Mouse (Mus musculus) macrophage (primary cell): ENCODE measurements around the gene Dennd2c. TPM values are rescaled to one million over a fixed set of nuclear protein-coding genes. Genes with fewer than 3 reads are reported as not detected.
A peak's percentile ranks its signal among the peaks of the same experiment; 100 is the strongest.
"Not testable (repeated sequence)": the region's sequence is repeated elsewhere in the genome, so short reads cannot be mapped to it uniquely, and the experiment has no call there.

Experiments
- H3K27ac ChIP-seq: fragments of 350-480 bp; formaldehyde crosslinking; 2 replicates; pipeline ENCODE4 v1.9.0; 2021
- H3K36me3 ChIP-seq: fragments of 350-480 bp; formaldehyde crosslinking; 2 replicates; pipeline ENCODE4 v1.9.0; 2021; ENCODE audit errors: inconsistent target
- H3K4me3 ChIP-seq: fragments of 350-480 bp; formaldehyde crosslinking; 2 replicates; pipeline ENCODE4 v1.9.0; 2021; ENCODE audit errors: inconsistent target
- H3K79me2 ChIP-seq: fragments of 350-480 bp; formaldehyde crosslinking; 2 replicates; pipeline ENCODE4 v1.9.0; 2021; ENCODE audit errors: inconsistent target
- WGBS: methylation state at CpG from one replicate; pipeline ENCODE4 v1.1.7; 2026; ENCODE audit warnings: inconsistent platforms; ENCODE audit not compliant: missing documents; 5-methylcytosine and 5-hydroxymethylcytosine counted together
- polyA plus RNA-seq: library from polyadenylated mRNA; stranded (reverse); fragments of 250-400 nt; gene quantifications from 3 replicates; pipeline ENCODE4 v1.2.4, GENCODE M21; 2018; ENCODE audit warnings: inconsistent platforms

The Dennd2c gene
- polyA plus RNA-seq, 1 experiment from 2014 or later, result 0.87 TPM

GRCm38 (mm10) chr3:103204445-103204844 is 102.0 kb downstream of the Dennd2c start:
- whole genome bisulfite sequencing, result 93% methylated on average over 3 of the region's 3 CpGs
- no peak overlapping the region for H3K4me3 ChIP-seq
- H3K36me3 ChIP-seq, result no peaks in the 10 kb centered on the region
- H3K27ac ChIP-seq, result no peak overlapping the region
- H3K79me2 ChIP-seq, result no peaks in the 10 kb centered on the region

- Histone ChIP-seq H3K36me3 (no peaks in the 10 kb centered on the region), H3K79me2 (no peaks in the 10 kb centered on the region), H3K27ac (peak overlapping the region; percentile 39), H3K4me3 (no peak overlapping the region)
- 23% methylated on average over 6 of the region's 6 CpGs for WGBS
These were observed 104.0 kb downstream of the Dennd2c start for GRCm38 (mm10) chr3:103206393-103206792.

GRCm38 (mm10) chr3:103207749-103208148 is 105.3 kb downstream of the Dennd2c start:
- Histone ChIP-seq H3K79me2 (no peaks in the 10 kb centered on the region), H3K27ac (peak overlapping the region; percentile 10; the same call in 1 of the 2 replicates), H3K4me3 (no peak overlapping the region), H3K36me3 (no peaks in the 10 kb centered on the region)
- 91% methylated on average over 5 of the region's 5 CpGs for WGBS

- Histone ChIP-seq H3K36me3 (no peaks in the 10 kb centered on the region), H3K4me3 (no peak overlapping the region), H3K79me2 (no peaks in the 10 kb centered on the region), H3K27ac (no peak overlapping the region)
- 96% methylated on average over 2 of the region's 2 CpGs for WGBS
These were observed 105.8 kb downstream of the Dennd2c start for GRCm38 (mm10) chr3:103208237-103208636.

GRCm38 (mm10) chr3:103211101-103211500 is 108.7 kb downstream of the Dennd2c start:
- WGBS, result 89% methylated on average over 2 of the region's 2 CpGs
- Histone ChIP-seq H3K79me2 (no peaks in the 10 kb centered on the region), H3K36me3 (no peaks in the 10 kb centered on the region), H3K4me3 (no peak overlapping the region), H3K27ac (no peak overlapping the region)

- H3K27ac ChIP-seq, result no peak overlapping the region
- H3K36me3 ChIP-seq, result no peaks in the 10 kb centered on the region
- 41% methylated on average over 1 of the region's 1 CpGs for WGBS
- no peak overlapping the region for H3K4me3 ChIP-seq
- H3K79me2 ChIP-seq, result no peaks in the 10 kb centered on the region
These were observed 109.7 kb downstream of the Dennd2c start for GRCm38 (mm10) chr3:103212142-103212541.

GRCm38 (mm10) chr3:103213537-103213936 is 111.1 kb downstream of the Dennd2c start:
- H3K36me3 ChIP-seq, result no peaks in the 10 kb centered on the region
- H3K79me2 ChIP-seq, result no peaks in the 10 kb centered on the region
- H3K27ac ChIP-seq, result peak overlapping the region; percentile 60
- 60% methylated on average over 5 of the region's 5 CpGs for WGBS
- H3K4me3 ChIP-seq, result no peak overlapping the region

- Histone ChIP-seq H3K27ac (no peak overlapping the region), H3K36me3 (no peaks in the 10 kb centered on the region), H3K79me2 (no peaks in the 10 kb centered on the region), H3K4me3 (no peak overlapping the region)
- 94% methylated on average over 8 of the region's 8 CpGs for WGBS
These were observed 112.3 kb downstream of the Dennd2c start for GRCm38 (mm10) chr3:103214593-103215285.

GRCm38 (mm10) chr3:103215399-103215798 is 113.0 kb downstream of the Dennd2c start:
- H3K27ac ChIP-seq, H3K79me2 ChIP-seq, H3K4me3 ChIP-seq, H3K36me3 ChIP-seq: not testable (repeated sequence)
- WGBS, result 94% methylated on average over 8 of the region's 8 CpGs

Other genes starting within 250 kb of the Dennd2c start
- gene Sycp1, start 166.5 kb upstream of the Dennd2c start, polyA plus RNA-seq, result not detected in 3 replicates
- gene Nr1h5, start 138.5 kb upstream of the Dennd2c start, polyA plus RNA-seq, result not detected in 3 replicates
- 20.0 to 29.2 TPM (median 23.8 TPM) in 3 replicates for gene Sike1, start 106.9 kb upstream of the Dennd2c start, polyA plus RNA-seq
- 199 to 281 TPM (median 244 TPM) in 3 replicates for gene Csde1, start 82.2 kb upstream of the Dennd2c start, polyA plus RNA-seq
- gene Nras, start 44.3 kb upstream of the Dennd2c start, polyA plus RNA-seq, result 74.5 to 96.9 TPM (median 89.3 TPM) in 3 replicates
- not detected in 3 replicates for gene Ampd1, start 28.6 kb upstream of the Dennd2c start, polyA plus RNA-seq
- 53.1 to 78.6 TPM (median 54.7 TPM) in 3 replicates for gene Bcas2, start 69.1 kb downstream of the Dennd2c start, polyA plus RNA-seq
- 15.4 to 24.5 TPM (median 16.6 TPM) in 3 replicates for gene Trim33, start 176.7 kb downstream of the Dennd2c start, polyA plus RNA-seq